Mouse (Mus musculus) bone marrow, adult 2 months (tissue): ENCODE results near the gene Cblc.
A peak's percentile ranks its signal among the peaks of the same experiment; 100 is the strongest.

Source experiments
- CTCF ChIP-seq: fragments of 200-500 bp; IDR thresholded peaks from 2 replicates; pipeline ENCODE4 v1.5.1; 2011; ENCODE audit warnings: low read length, control low read depth; ENCODE audit not compliant: control insufficient read depth, insufficient read depth
- POLR2A ChIP-seq: fragments of 200-500 bp; IDR thresholded peaks from 2 replicates; pipeline ENCODE4 v1.6.1; 2011; ENCODE audit warnings: low read depth, mild to moderate bottlenecking, control low read depth, low read length, borderline replicate concordance; ENCODE audit not compliant: control insufficient read depth

GRCm38 (mm10) chr7:19782645-19783044 lies 14.0 kb downstream of the Cblc start:
- TF ChIP-seq CTCF (peak; percentile 25; the same call in 1 of the 2 replicates), POLR2A (no peak)
